Mouse (Mus musculus) liver, postnatal 0 days (tissue): Measurements from ENCODE around the gene Fam122a. TPM values are rescaled to one million over a fixed set of nuclear protein-coding genes. Genes with fewer than 3 reads are reported as not detected.

Experiments
- ATAC-seq: fragments of 200-750 bp; cut with Nextera tagmentation; 2 replicates; pipeline ENCODE4 v1.8.0; 2017; ENCODE audit warnings: mild to moderate bottlenecking, moderate library complexity
- DNase-seq: peaks from one replicate; pipeline ENCODE4 v3.0.0-alpha.2; 2016
- H3K27ac ChIP-seq: fragments of 300-500 bp; sonication (generic); 2 replicates; pipeline ENCODE4 v1.5.1; 2014; ENCODE audit warnings: antibody characterized with exemption, moderate library complexity, mild to moderate bottlenecking, low read depth
- H3K27me3 ChIP-seq: fragments of 300-500 bp; sonication (generic); 2 replicates; pipeline ENCODE4 v1.6.1; 2014; ENCODE audit warnings: low read length, control low read depth, mixed read lengths; ENCODE audit not compliant: insufficient read depth
- H3K36me3 ChIP-seq: fragments of 300-500 bp; sonication (generic); replicated peaks from 2 replicates; pipeline ENCODE4 v1.6.1; 2014; ENCODE audit warnings: mild to moderate bottlenecking, control low read depth, low read length, moderate library complexity, mixed read lengths; ENCODE audit not compliant: insufficient read depth
- H3K4me1 ChIP-seq: fragments of 300-500 bp; sonication (generic); 2 replicates; pipeline ENCODE4 v1.6.1; 2014; ENCODE audit warnings: antibody characterized with exemption, mild to moderate bottlenecking, control low read depth; ENCODE audit not compliant: insufficient read depth
- H3K4me2 ChIP-seq: fragments of 300-500 bp; sonication (generic); 2 replicates; pipeline ENCODE4 v1.6.1; 2014; ENCODE audit warnings: low read depth, mild to moderate bottlenecking, low read length, moderate library complexity, mixed read lengths
- H3K4me3 ChIP-seq: fragments of 300-500 bp; sonication (generic); 2 replicates; pipeline ENCODE4 v1.5.1; 2014; ENCODE audit warnings: low read depth, low read length
- H3K9ac ChIP-seq: fragments of 300-500 bp; sonication (generic); replicated peaks from 2 replicates; pipeline ENCODE4 v1.6.1; 2014; ENCODE audit warnings: mild to moderate bottlenecking, moderate library complexity
- H3K9me3 ChIP-seq: fragments of 300-500 bp; sonication (generic); 2 replicates; pipeline ENCODE4 v1.6.1; 2016; ENCODE audit warnings: mild to moderate bottlenecking, control low read depth, low read length, mixed read lengths
- CTCF ChIP-seq: sonication (generic); IDR thresholded peaks from 2 replicates; pipeline ENCODE4 v1.5.1; 2016; ENCODE audit warnings: antibody characterized with exemption, low read depth
- EP300 ChIP-seq: IDR thresholded peaks from 2 replicates; pipeline ENCODE4 v1.6.1; 2016; ENCODE audit warnings: antibody characterized with exemption, low read depth, mild to moderate bottlenecking
- WGBS: fragments of 180-500 bp; shearing (Covaris S2); extraction: QIAGEN DNeasy Blood & Tissue Kit; methylation state at CpG from one replicate; pipeline ENCODE4 v1.1.7; 2014; ENCODE audit not compliant: insufficient replicate concordance; 5-methylcytosine and 5-hydroxymethylcytosine counted together
- polyA plus RNA-seq: library from polyadenylated mRNA; unstranded; fragments of >200 nt; fragmentation: Nextera tagmentation; extraction: Ambion mirVana; gene quantifications from 2 replicates; pipeline ENCODE4 v1.2.1, GENCODE M21; 2015

Gene Fam122a
- polyA plus RNA-seq, 1 experiment from 2014 or later: 28.6 TPM

- DNase-seq: no peak
- Histone ChIP-seq H3K36me3 (no peaks in the 10 kb centered on the region), H3K4me1 (0 out of 2 replicates have a peak, but pooled peaks cover 5% of the 10 kb centered on the region), H3K4me2 (no peak overlapping the region), H3K9ac (no peak overlapping the region), H3K27me3 (no peaks in the 10 kb centered on the region), H3K27ac (no peak overlapping the region), H3K4me3 (no peak overlapping the region), H3K9me3 (no peaks in the 10 kb centered on the region)
- 76% methylated on average over 3 of the region's 3 CpGs for WGBS
- no peak for ATAC-seq
- TF ChIP-seq CTCF: no peak
- no peak for TF ChIP-seq EP300
These were observed 14.7 kb upstream of the Fam122a start for GRCm38 (mm10) chr19:24491824-24492223.

- no peak for ATAC-seq
- no peaks in the 10 kb centered on the region for H3K36me3 ChIP-seq
- WGBS: 32% methylated on average over 5 of the region's 5 CpGs
- no peaks in the 10 kb centered on the region for H3K9me3 ChIP-seq
- DNase-seq: no peak
- H3K27ac ChIP-seq: no peak overlapping the region
- H3K4me3 ChIP-seq: no peak overlapping the region
- H3K4me1 ChIP-seq: 0 out of 2 replicates have a peak, but pooled peaks cover 5% of the 10 kb centered on the region
- no peaks in the 10 kb centered on the region for H3K27me3 ChIP-seq
- TF ChIP-seq CTCF (no peak), EP300 (no peak)
- H3K9ac ChIP-seq: no peak overlapping the region
- H3K4me2 ChIP-seq: no peak overlapping the region
These were observed 13.1 kb upstream of the Fam122a start for GRCm38 (mm10) chr19:24490275-24490674.

- Histone ChIP-seq H3K4me2 (no peak overlapping the region), H3K9ac (no peak overlapping the region), H3K4me1 (0 out of 2 replicates have a peak, but pooled peaks cover 3% of the 10 kb centered on the region), H3K27me3 (no peaks in the 10 kb centered on the region), H3K9me3 (no peaks in the 10 kb centered on the region), H3K36me3 (no peaks in the 10 kb centered on the region), H3K4me3 (no peak overlapping the region), H3K27ac (no peak overlapping the region)
- no peak for TF ChIP-seq CTCF
- TF ChIP-seq EP300: no peak
- DNase-seq (no peak), ATAC-seq (no peak)
- WGBS: 81% methylated on average over 8 of the region's 8 CpGs
These were observed 9.5 kb upstream of the Fam122a start for GRCm38 (mm10) chr19:24486433-24487296.

DNA sequence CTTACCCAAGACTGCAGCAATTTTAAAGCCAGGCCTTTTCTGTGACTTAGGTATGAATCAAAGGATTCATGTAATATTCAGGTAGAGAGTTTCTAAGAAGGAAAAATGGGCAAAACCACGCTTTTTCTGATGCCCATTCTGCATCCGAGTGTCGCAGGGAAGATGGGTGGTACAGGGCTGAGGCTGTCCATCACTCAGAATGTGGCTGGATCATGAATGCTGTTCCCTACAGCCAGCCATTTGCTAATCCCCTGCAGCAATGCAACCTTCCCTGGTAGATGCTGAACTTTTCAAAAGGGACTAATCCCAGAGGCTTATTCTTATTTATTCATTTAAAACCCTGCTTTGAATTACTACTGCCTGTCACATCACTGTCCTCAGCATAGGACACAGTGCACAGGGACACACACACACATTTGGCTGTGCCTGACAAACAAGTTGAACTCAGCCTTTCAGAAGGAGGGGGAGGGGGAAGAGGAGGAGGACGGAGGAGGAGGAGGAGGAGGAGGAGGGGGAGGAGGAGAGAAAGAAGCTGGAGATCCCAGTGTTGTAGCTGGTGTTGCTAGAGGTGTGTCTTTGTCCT is 7.5 kb upstream of the Fam122a start:
- TF ChIP-seq CTCF (no peak), EP300 (no peak)
- Histone ChIP-seq H3K27me3 (no peaks in the 10 kb centered on the region), H3K4me3 (no peak overlapping the region), H3K36me3 (no peaks in the 10 kb centered on the region), H3K4me1 (no peaks in the 10 kb centered on the region), H3K9me3 (no peaks in the 10 kb centered on the region), H3K9ac (no peak overlapping the region), H3K4me2 (no peak overlapping the region), H3K27ac (no peak overlapping the region)
- 67% methylated on average over 4 of the region's 4 CpGs for WGBS
- DNase-seq (no peak), ATAC-seq (no peak)

DNA sequence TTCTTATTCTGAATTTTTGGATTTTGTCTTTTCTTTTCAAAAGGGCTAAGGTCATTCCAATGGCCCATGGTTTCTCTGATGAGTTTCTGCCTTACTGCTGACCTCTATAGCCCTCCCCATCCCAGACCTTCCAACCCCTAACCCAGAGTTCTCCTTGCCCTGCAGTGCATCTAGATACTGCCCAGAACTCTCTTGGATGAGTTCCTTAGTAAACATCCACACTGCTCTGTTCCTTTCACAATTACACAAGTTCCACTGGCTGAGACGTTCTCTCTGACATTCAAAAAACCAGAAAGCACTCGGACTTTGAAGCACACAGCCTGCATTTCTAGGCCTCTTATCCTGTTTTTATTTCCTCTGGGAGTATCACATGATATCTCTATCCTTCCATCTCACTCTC is 3.8 kb upstream of the Fam122a start:
- WGBS: 59% methylated on average over 2 of the region's 2 CpGs
- H3K4me3 ChIP-seq: no peak overlapping the region
- H3K9ac ChIP-seq: no peak overlapping the region
- H3K4me1 ChIP-seq: peaks cover 8% of the 10 kb centered on the region
- ATAC-seq (no peak), DNase-seq (no peak)
- H3K27ac ChIP-seq: no peak overlapping the region
- H3K9me3 ChIP-seq: no peaks in the 10 kb centered on the region
- H3K4me2 ChIP-seq: no peak overlapping the region
- TF ChIP-seq CTCF: no peak
- no peak for TF ChIP-seq EP300
- H3K27me3 ChIP-seq: no peaks in the 10 kb centered on the region
- no peaks in the 10 kb centered on the region for H3K36me3 ChIP-seq

DNA sequence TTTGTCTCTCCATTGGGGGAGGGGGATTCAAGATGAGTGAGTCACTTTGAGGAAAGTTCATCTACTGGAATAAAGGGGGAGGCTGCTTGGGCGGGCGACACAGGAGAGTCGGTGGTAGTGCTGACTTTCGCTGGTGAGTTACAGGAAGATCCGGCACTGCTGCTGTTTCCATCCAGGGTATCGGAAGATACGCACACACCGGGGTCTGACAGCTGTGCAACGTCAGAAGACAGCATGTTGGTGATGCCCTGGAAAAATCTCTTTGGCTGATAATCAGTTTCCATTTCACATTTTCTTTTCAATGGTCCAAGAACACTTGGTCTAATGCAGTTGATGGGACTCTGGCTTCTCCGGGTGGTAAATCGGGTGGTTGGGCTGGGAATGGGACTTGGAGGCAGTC is 695 bp downstream of the Fam122a start:
- Histone ChIP-seq H3K27ac (peak overlapping the region; percentile 95), H3K9ac (peak overlapping the region; percentile 96), H3K27me3 (no peaks in the 10 kb centered on the region), H3K36me3 (no peaks in the 10 kb centered on the region), H3K9me3 (no peaks in the 10 kb centered on the region), H3K4me3 (peak overlapping the region; percentile 87), H3K4me1 (peaks cover 16% of the 10 kb centered on the region), H3K4me2 (peak overlapping the region; percentile 92)
- no peak for ATAC-seq
- peak; percentile 42 for DNase-seq
- WGBS: 1% methylated on average over 11 of the region's 11 CpGs
- TF ChIP-seq CTCF (no peak), EP300 (no peak)
